Mouse (Mus musculus): ENCODE results near the gene Olfr1297. TPM values are rescaled to one million over a fixed set of nuclear protein-coding genes. Genes with fewer than 3 reads are reported as not detected.

Gene Olfr1297
- not detected in 2 replicates for polyA plus RNA-seq (2012; rRNA removed)

DNA sequence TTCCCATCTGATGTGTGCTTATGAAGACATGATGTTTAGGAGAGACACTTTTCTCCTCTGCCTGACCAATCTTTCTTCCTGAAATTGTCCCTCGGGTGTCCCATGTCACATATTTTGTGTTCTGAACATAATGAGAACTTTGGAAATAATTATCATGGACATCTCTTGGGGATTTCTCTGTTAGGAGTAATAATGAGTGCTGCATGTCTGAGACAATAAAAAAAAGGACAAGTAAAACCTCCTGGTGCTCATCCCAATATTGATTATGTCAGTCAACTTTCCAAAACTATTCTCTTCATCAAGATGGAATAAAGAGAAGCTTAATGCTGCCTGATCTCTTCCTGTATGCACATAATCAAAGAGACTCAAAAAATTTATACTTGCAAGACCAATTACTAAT is at the start of gene Olfr1297:
TSS of gene Olfr1297 (minus strand) at position 101 of the 400 bp plus-strand sequence.
- Histone ChIP-seq H3K27ac (ENCODE audit: control insufficient read depth, insufficient read depth, low read length) (no peak within 1 kb of the TSS), H3K27me3 (ENCODE audit: control insufficient read depth, insufficient read depth, low read length) (no peaks in the 10 kb centered on the region), H3K4me1 (replicated peaks; ENCODE audit: control insufficient read depth, insufficient read depth, low read length) (no peaks in the 10 kb centered on the region), H3K36me3 (ENCODE audit: control insufficient read depth, insufficient read depth, low read length) (no peaks in the 10 kb centered on the region), H3K4me3 (ENCODE audit: control insufficient read depth, insufficient read depth, low read length) (no peak within 1 kb of the TSS)
- no peak for TF ChIP-seq CTCF (IDR thresholded peaks at IDR 0.05; ENCODE audit: borderline replicate concordance, control insufficient read depth, extremely low read depth, insufficient read depth, low read length, poor library complexity)
- no peak for TF ChIP-seq POLR2A (IDR thresholded peaks at IDR 0.05; ENCODE audit: control insufficient read depth, extremely low read depth, insufficient read depth, low read length, poor library complexity)
- no peak for DNase-seq
- WGBS: 82% methylated on average over 1 of the region's 1 CpGs

DNA sequence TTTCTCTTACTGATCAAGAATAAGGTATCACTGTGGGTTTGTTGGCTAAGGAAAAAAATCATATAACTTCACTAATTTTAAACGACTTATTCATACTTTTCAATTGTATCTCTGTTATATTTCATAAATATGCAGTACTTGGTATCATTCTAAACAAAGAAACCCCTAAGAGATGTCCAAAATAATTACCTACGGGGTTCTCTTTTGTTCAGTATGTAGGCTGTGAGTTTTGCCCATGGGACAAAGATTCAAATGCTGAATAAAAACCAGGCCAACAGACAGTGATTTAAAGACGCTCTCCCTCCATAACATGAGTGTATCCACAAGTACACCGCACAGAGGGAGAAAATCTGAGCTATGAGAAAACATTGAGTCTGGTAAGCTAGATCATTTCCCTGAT is 34.8 kb upstream of the Olfr1297 start, which contains the start of gene Olfr1299:
TSS of gene Olfr1299 (plus strand) at position 301 of the 400 bp plus-strand sequence.
- DNase-seq: no peak
- no peak for TF ChIP-seq POLR2A (IDR thresholded peaks at IDR 0.05; ENCODE audit: control insufficient read depth, extremely low read depth, insufficient read depth, low read length, poor library complexity)
- TF ChIP-seq CTCF (IDR thresholded peaks at IDR 0.05; ENCODE audit: borderline replicate concordance, control insufficient read depth, extremely low read depth, insufficient read depth, low read length, poor library complexity): no peak
- WGBS: 79% methylated on average over 4 of the region's 4 CpGs
- Histone ChIP-seq H3K27me3 (ENCODE audit: control insufficient read depth, insufficient read depth, low read length) (no peaks in the 10 kb centered on the region), H3K27ac (ENCODE audit: control insufficient read depth, insufficient read depth, low read length) (no peak within 1 kb of the TSS), H3K4me1 (replicated peaks; ENCODE audit: control insufficient read depth, insufficient read depth, low read length) (no peaks in the 10 kb centered on the region), H3K36me3 (ENCODE audit: control insufficient read depth, insufficient read depth, low read length) (no peaks in the 10 kb centered on the region), H3K4me3 (ENCODE audit: control insufficient read depth, insufficient read depth, low read length) (no peak within 1 kb of the TSS)

DNA sequence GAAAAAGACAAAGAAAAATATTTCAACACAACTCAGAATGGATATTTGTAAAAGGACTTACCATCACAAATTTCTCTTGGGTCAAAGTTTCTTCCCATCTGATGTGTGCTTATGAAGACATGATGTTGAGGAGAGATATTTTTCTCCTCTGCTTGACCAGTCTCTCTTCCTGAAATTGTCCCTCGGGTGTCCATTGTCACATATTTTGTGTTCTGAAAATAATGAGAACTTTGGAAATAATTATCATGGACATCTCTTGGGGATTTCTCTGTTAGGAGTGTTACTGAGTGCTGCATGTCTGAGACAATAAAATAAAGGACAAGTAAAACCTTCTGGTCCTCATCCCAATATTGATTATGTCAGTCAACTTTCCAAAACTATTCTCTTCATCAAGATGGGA is 22.8 kb upstream of the Olfr1297 start, which contains the start of gene Olfr1298:
TSS of gene Olfr1298 (minus strand) at position 101 of the 400 bp plus-strand sequence.
- WGBS: 95% methylated on average over 1 of the region's 1 CpGs
- H3K4me3 ChIP-seq (ENCODE audit: control insufficient read depth, insufficient read depth, low read length): no peak within 1 kb of the TSS

DNA sequence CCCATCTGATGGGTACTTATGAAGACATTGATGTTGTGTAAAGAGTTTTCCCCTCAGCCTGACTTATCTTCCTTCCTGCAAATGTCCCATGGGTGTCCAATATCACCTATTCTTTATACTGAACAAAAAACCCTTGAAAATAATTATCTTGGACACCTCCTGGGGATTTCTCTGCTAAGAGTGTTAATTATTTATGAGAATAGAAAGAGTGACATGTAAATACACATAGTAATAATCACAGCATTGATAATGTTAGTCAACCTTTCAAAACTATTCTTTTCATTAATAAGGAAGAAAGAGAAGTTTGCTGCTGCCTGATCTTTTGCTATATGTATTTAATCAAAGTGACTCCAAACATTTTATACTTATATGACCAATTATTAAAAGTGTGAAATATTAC is 56.7 kb downstream of the Olfr1297 start, which contains the start of gene Olfr1295:
TSS of gene Olfr1295 (minus strand) at position 101 of the 400 bp plus-strand sequence.
- DNase-seq: no peak
- H3K4me3 ChIP-seq (ENCODE audit: control insufficient read depth, insufficient read depth, low read length): no peak within 1 kb of the TSS
- no peak for TF ChIP-seq POLR2A (IDR thresholded peaks at IDR 0.05; ENCODE audit: control insufficient read depth, extremely low read depth, insufficient read depth, low read length, poor library complexity)
- no peak for TF ChIP-seq CTCF (IDR thresholded peaks at IDR 0.05; ENCODE audit: borderline replicate concordance, control insufficient read depth, extremely low read depth, insufficient read depth, low read length, poor library complexity)

More for the DNA sequence above, 22.8 kb upstream of the Olfr1297 start, which contains the start of gene Olfr1298:
- Histone ChIP-seq H3K27ac (ENCODE audit: control insufficient read depth, insufficient read depth, low read length) (no peak within 1 kb of the TSS), H3K27me3 (ENCODE audit: control insufficient read depth, insufficient read depth, low read length) (no peaks in the 10 kb centered on the region), H3K36me3 (ENCODE audit: control insufficient read depth, insufficient read depth, low read length) (no peaks in the 10 kb centered on the region), H3K4me1 (replicated peaks; ENCODE audit: control insufficient read depth, insufficient read depth, low read length) (no peaks in the 10 kb centered on the region)
- DNase-seq: no peak
- TF ChIP-seq POLR2A (IDR thresholded peaks at IDR 0.05; ENCODE audit: control insufficient read depth, extremely low read depth, insufficient read depth, low read length, poor library complexity): no peak
- no peak for TF ChIP-seq CTCF (IDR thresholded peaks at IDR 0.05; ENCODE audit: borderline replicate concordance, control insufficient read depth, extremely low read depth, insufficient read depth, low read length, poor library complexity)

More for the DNA sequence above, 56.7 kb downstream of the Olfr1297 start, which contains the start of gene Olfr1295:
- Histone ChIP-seq H3K27me3 (ENCODE audit: control insufficient read depth, insufficient read depth, low read length) (no peaks in the 10 kb centered on the region), H3K27ac (ENCODE audit: control insufficient read depth, insufficient read depth, low read length) (no peak within 1 kb of the TSS), H3K36me3 (ENCODE audit: control insufficient read depth, insufficient read depth, low read length) (no peaks in the 10 kb centered on the region), H3K4me1 (replicated peaks; ENCODE audit: control insufficient read depth, insufficient read depth, low read length) (no peaks in the 10 kb centered on the region)

Other genes with a start within 250 kb of the Olfr1297 start
- gene Olfr1286, start 203.4 kb downstream of the Olfr1297 start, polyA plus RNA-seq (2012; rRNA removed): not detected in 2 replicates
- gene Olfr1287, start 177.4 kb downstream of the Olfr1297 start, polyA plus RNA-seq (2012; rRNA removed): not detected in 2 replicates
- not detected in 2 replicates for gene Olfr1288, start 152.4 kb downstream of the Olfr1297 start, polyA plus RNA-seq (2012; rRNA removed)
- gene Olfr1289, start 145.7 kb downstream of the Olfr1297 start, polyA plus RNA-seq (2012; rRNA removed): not detected in 2 replicates
- gene Olfr1290, start 132.7 kb downstream of the Olfr1297 start, polyA plus RNA-seq (2012; rRNA removed): not detected in 2 replicates
- gene Olfr1291-ps1, start 129.3 kb downstream of the Olfr1297 start, polyA plus RNA-seq (2012; rRNA removed): not detected in 2 replicates
- not detected in 2 replicates for gene Olfr1293-ps, start 101.3 kb downstream of the Olfr1297 start, polyA plus RNA-seq (2012; rRNA removed)
- gene Olfr1294, start 86.2 kb downstream of the Olfr1297 start, polyA plus RNA-seq (2012; rRNA removed): not detected in 2 replicates
- gene Olfr1295, start 56.8 kb downstream of the Olfr1297 start, polyA plus RNA-seq (2012; rRNA removed): not detected in 2 replicates
- not detected in 2 replicates for gene Olfr1298, start 22.7 kb upstream of the Olfr1297 start, polyA plus RNA-seq (2012; rRNA removed)
- not detected in 2 replicates for gene Olfr1299, start 34.9 kb upstream of the Olfr1297 start, polyA plus RNA-seq (2012; rRNA removed)
- not detected in 2 replicates for gene Olfr1301, start 124.5 kb upstream of the Olfr1297 start, polyA plus RNA-seq (2012; rRNA removed)
- not detected in 2 replicates for gene Olfr1302, start 150.9 kb upstream of the Olfr1297 start, polyA plus RNA-seq (2012; rRNA removed)
- gene Olfr1303, start 193.8 kb upstream of the Olfr1297 start, polyA plus RNA-seq (2012; rRNA removed): not detected in 2 replicates

Measured in thymus, adult 2 months (tissue).